Mouse (Mus musculus) c-Kit-positive CD71-positive TER-119-positive erythroid progenitor cells, embryonic 14.5 days (primary cell): ENCODE measurements around the gene Camk2g.
A peak's percentile ranks its signal among the peaks of the same experiment; 100 is the strongest.

Experiments used
- DNase-seq: peaks from one replicate; pipeline ENCODE4 v3.0.0-alpha.2; 2013; ENCODE audit warnings: low spot score

Gene Camk2g

GRCm38 (mm10) chr14:20793758-20794531, at the start of gene Camk2g:
Camk2g (minus strand) TSS chr14:20794088.
- peak; percentile 76 for DNase-seq

GRCm38 (mm10) chr14:20842629-20843028, 48.7 kb upstream of the Camk2g start:
- DNase-seq, result no peak

GRCm38 (mm10) chr14:20841526-20841925, 47.6 kb upstream of the Camk2g start:
- no peak for DNase-seq

GRCm38 (mm10) chr14:20837681-20838080, 43.8 kb upstream of the Camk2g start:
- no peak for DNase-seq

GRCm38 (mm10) chr14:20836905-20837376, 43.1 kb upstream of the Camk2g start:
- DNase-seq, result no peak

- DNase-seq, result peak; percentile 25
Observed at GRCm38 (mm10) chr14:20836171-20836904, 42.5 kb upstream of the Camk2g start, which contains the start of gene Plau. Plau (plus strand) TSS chr14:20836660.

GRCm38 (mm10) chr14:20834136-20834535, 40.2 kb upstream of the Camk2g start:
- DNase-seq, result no peak

- DNase-seq, result no peak
Observed at GRCm38 (mm10) chr14:20833525-20833924, 39.6 kb upstream of the Camk2g start.

- DNase-seq, result no peak
Observed at GRCm38 (mm10) chr14:20831915-20832314, 38.0 kb upstream of the Camk2g start.

GRCm38 (mm10) chr14:20831141-20831910, 37.4 kb upstream of the Camk2g start:
- no peak for DNase-seq

- DNase-seq, result no peak
Observed at GRCm38 (mm10) chr14:20829523-20830366, 35.9 kb upstream of the Camk2g start.

- DNase-seq, result no peak
Observed at GRCm38 (mm10) chr14:20828524-20828923, 34.6 kb upstream of the Camk2g start.

- DNase-seq, result no peak
Observed at GRCm38 (mm10) chr14:20827491-20827890, 33.6 kb upstream of the Camk2g start.

GRCm38 (mm10) chr14:20827061-20827460, 33.2 kb upstream of the Camk2g start:
- DNase-seq, result no peak

GRCm38 (mm10) chr14:20825516-20825915, 31.6 kb upstream of the Camk2g start:
- no peak for DNase-seq

- DNase-seq, result no peak
Observed at GRCm38 (mm10) chr14:20824517-20824916, 30.6 kb upstream of the Camk2g start.

GRCm38 (mm10) chr14:20815448-20815847, 21.6 kb upstream of the Camk2g start:
- DNase-seq, result no peak

- no peak for DNase-seq
Observed at GRCm38 (mm10) chr14:20811779-20812406, 18.0 kb upstream of the Camk2g start.

GRCm38 (mm10) chr14:20811236-20811635, 17.3 kb upstream of the Camk2g start:
- DNase-seq, result no peak

GRCm38 (mm10) chr14:20809820-20810219, 15.9 kb upstream of the Camk2g start:
- DNase-seq, result no peak

- no peak for DNase-seq
Observed at GRCm38 (mm10) chr14:20809349-20809748, 15.5 kb upstream of the Camk2g start.
